Mouse (Mus musculus) heart, postnatal 0 days (tissue): ENCODE data around the gene Spp1. TPM values are rescaled to one million over a fixed set of nuclear protein-coding genes. Genes with fewer than 3 reads are reported as not detected.

Source experiments
- ATAC-seq: fragments of 200-750 bp; cut with Nextera tagmentation; 2 replicates; pipeline ENCODE4 v1.8.0; 2017; ENCODE audit warnings: low read depth, moderate number of reproducible peaks, moderate library complexity; ENCODE audit not compliant: insufficient read depth
- DNase-seq: peaks from one replicate; pipeline ENCODE4 v3.0.0-alpha.2; 2016; ENCODE audit warnings: low spot score
- H3K27ac ChIP-seq: fragments of 300-500 bp; sonication (generic); 2 replicates; pipeline ENCODE4 v1.5.1; 2014; ENCODE audit warnings: low read depth, mild to moderate bottlenecking
- H3K27me3 ChIP-seq: fragments of 300-500 bp; sonication (generic); 2 replicates; pipeline ENCODE4 v1.6.1; 2014; ENCODE audit warnings: low read length, mixed read lengths; ENCODE audit not compliant: control insufficient read depth, insufficient read depth
- H3K36me3 ChIP-seq: fragments of 300-500 bp; sonication (generic); replicated peaks from 2 replicates; pipeline ENCODE4 v1.6.1; 2014; ENCODE audit warnings: low read length, mixed read lengths; ENCODE audit not compliant: control insufficient read depth, insufficient read depth
- H3K4me1 ChIP-seq: fragments of 300-500 bp; sonication (generic); 2 replicates; pipeline ENCODE4 v1.6.1; 2014; ENCODE audit warnings: antibody characterized with exemption; ENCODE audit not compliant: control insufficient read depth, insufficient read depth
- H3K4me2 ChIP-seq: fragments of 300-500 bp; sonication (generic); 2 replicates; pipeline ENCODE4 v1.6.1; 2014; ENCODE audit warnings: low read depth, mild to moderate bottlenecking, low read length, moderate library complexity
- H3K4me3 ChIP-seq: fragments of 300-500 bp; sonication (generic); 2 replicates; pipeline ENCODE4 v1.5.1; 2014; ENCODE audit warnings: low read depth, low read length
- H3K9ac ChIP-seq: fragments of 300-500 bp; sonication (generic); replicated peaks from 2 replicates; pipeline ENCODE4 v1.6.1; 2014; ENCODE audit warnings: low read depth, low read length, mixed read lengths
- H3K9me3 ChIP-seq: fragments of 300-500 bp; sonication (generic); replicated peaks from 2 replicates; pipeline ENCODE4 v1.6.1; 2016; ENCODE audit warnings: low read length; ENCODE audit not compliant: control insufficient read depth
- CTCF ChIP-seq: IDR thresholded peaks from 2 replicates; pipeline ENCODE4 v1.5.1; 2016; ENCODE audit warnings: antibody characterized with exemption, control low read depth, low read depth
- EP300 ChIP-seq: IDR thresholded peaks from 2 replicates; pipeline ENCODE4 v1.6.1; 2016; ENCODE audit warnings: antibody characterized with exemption, low read depth
- WGBS: fragments of 180-500 bp; shearing (Covaris S2); extraction: QIAGEN DNeasy Blood & Tissue Kit; methylation state at CpG from one replicate; pipeline ENCODE4 v1.1.7; 2014; 5-methylcytosine and 5-hydroxymethylcytosine counted together
- polyA plus RNA-seq: library from polyadenylated mRNA; unstranded; fragments of >200 nt; fragmentation: Nextera tagmentation; extraction: Ambion mirVana; gene quantifications from 2 replicates; pipeline ENCODE4 v1.2.1, GENCODE M21; 2015
- total RNA-seq: library from RNA; depleted of rRNA; stranded (reverse); fragments of >200 nt; gene quantifications from 2 replicates; pipeline ENCODE4 v1.2.3, GENCODE M21; 2014; ENCODE audit warnings: low replicate concordance

The Spp1 gene
- total and polyA plus RNA-seq, 2 experiments from 2014 or later, result 0.53 to 11.2 TPM

GRCm38 (mm10) chr5:104405051-104405450, 29.9 kb upstream of the Spp1 start:
- 73% methylated on average over 3 of the region's 3 CpGs for WGBS
- Histone ChIP-seq H3K9ac (no peak overlapping the region), H3K27me3 (no peaks in the 10 kb centered on the region), H3K9me3 (no peaks in the 10 kb centered on the region), H3K4me3 (no peak overlapping the region), H3K4me2 (no peak overlapping the region), H3K4me1 (no peaks in the 10 kb centered on the region), H3K27ac (no peak overlapping the region), H3K36me3 (no peaks in the 10 kb centered on the region)
- TF ChIP-seq CTCF (no peak), EP300 (no peak)
- DNase-seq (no peak), ATAC-seq (no peak)

DNA sequence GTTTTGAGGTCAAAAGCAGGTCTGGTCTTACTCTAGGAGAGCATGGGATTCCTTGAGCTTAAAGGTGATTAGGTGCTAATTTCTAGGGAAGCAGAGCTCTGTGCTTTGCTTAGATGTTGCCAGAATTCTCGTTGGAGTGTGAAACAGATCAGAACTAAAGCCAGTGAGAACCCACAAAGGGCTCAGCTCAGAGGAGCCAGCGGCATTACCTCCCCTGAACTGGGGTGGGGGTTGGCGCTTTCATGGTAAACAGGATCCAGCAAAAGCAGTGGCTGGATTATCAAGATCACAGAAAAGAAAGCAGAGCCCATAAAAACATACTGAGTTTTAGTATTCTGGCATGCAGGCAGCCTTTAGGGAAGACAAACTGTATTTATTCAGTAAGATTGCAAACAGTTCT, 28.2 kb upstream of the Spp1 start:
- no peak overlapping the region for H3K27ac ChIP-seq
- no peak for ATAC-seq
- no peak overlapping the region for H3K4me2 ChIP-seq
- H3K27me3 ChIP-seq, result no peaks in the 10 kb centered on the region
- H3K36me3 ChIP-seq, result no peaks in the 10 kb centered on the region
- no peaks in the 10 kb centered on the region for H3K9me3 ChIP-seq
- no peaks in the 10 kb centered on the region for H3K4me1 ChIP-seq
- H3K9ac ChIP-seq, result no peak overlapping the region
- H3K4me3 ChIP-seq, result no peak overlapping the region
- TF ChIP-seq CTCF, result no peak
- no peak for TF ChIP-seq EP300
- DNase-seq, result no peak
- 33% methylated on average over 3 of the region's 3 CpGs for WGBS

DNA sequence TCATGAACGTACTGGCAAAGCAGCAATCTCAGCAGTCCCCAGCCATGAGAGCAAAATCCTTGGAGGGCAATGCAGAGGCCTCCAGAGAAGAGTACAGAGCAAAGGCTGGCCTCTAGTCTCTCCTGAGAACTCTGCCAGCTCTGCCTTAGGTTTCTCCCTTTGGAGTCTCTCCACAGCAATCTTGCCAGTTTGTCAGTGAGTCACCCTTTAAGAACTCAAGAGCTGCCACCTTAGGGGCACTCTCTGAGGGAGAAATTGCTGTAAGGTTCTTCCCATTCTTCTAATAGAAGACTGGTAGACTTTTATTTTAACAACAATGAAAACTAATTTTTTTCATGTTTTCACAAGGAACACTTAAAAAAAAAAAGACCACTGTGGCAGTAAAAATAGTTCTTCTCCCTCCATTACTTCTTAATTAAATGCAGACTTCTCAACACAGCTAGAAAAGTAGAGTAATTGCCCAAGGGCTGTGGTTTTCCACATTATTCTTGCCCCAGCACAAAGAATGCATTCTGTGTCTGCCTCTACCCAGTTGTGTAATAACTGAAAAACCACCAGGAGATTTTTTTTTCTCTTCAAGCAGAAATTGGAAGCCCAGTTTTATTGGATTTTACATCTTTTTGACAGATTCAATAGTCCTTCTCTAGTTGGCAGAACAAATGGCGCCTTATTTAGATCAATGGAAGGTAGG, 27.2 kb upstream of the Spp1 start:
- no peak overlapping the region for H3K9ac ChIP-seq
- WGBS, result 56% methylated on average over 2 of the region's 2 CpGs
- no peaks in the 10 kb centered on the region for H3K27me3 ChIP-seq
- no peaks in the 10 kb centered on the region for H3K36me3 ChIP-seq
- H3K27ac ChIP-seq, result no peak overlapping the region
- TF ChIP-seq EP300 (no peak), CTCF (no peak)
- no peaks in the 10 kb centered on the region for H3K9me3 ChIP-seq
- no peaks in the 10 kb centered on the region for H3K4me1 ChIP-seq
- ATAC-seq, result no peak
- H3K4me2 ChIP-seq, result no peak overlapping the region
- no peak for DNase-seq
- H3K4me3 ChIP-seq, result no peak overlapping the region

DNA sequence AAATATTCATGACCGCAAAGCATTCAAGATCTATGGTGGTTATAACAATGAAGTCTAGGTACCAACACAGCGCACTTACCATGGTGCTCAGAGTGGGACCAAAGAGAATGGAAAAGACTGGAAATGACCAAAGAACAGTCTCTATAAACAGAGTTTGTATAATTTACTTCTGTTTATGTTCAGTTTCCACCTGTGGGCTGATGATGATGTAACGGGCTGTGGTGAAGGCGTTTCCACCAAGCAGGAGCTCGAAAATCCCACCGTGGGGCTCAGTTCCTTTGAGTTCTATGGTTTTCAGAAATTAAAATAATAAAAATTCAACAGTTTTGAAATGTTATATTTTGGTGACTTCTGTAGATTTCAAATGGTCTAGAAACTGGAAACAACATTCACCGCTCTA, 26.4 kb upstream of the Spp1 start:
- ATAC-seq (no peak), DNase-seq (no peak)
- Histone ChIP-seq H3K9me3 (no peaks in the 10 kb centered on the region), H3K27me3 (no peaks in the 10 kb centered on the region), H3K4me1 (no peaks in the 10 kb centered on the region), H3K36me3 (no peaks in the 10 kb centered on the region), H3K9ac (no peak overlapping the region), H3K27ac (no peak overlapping the region), H3K4me2 (no peak overlapping the region), H3K4me3 (no peak overlapping the region)
- WGBS, result 94% methylated on average over 7 of the region's 7 CpGs
- TF ChIP-seq EP300 (no peak), CTCF (no peak)

DNA sequence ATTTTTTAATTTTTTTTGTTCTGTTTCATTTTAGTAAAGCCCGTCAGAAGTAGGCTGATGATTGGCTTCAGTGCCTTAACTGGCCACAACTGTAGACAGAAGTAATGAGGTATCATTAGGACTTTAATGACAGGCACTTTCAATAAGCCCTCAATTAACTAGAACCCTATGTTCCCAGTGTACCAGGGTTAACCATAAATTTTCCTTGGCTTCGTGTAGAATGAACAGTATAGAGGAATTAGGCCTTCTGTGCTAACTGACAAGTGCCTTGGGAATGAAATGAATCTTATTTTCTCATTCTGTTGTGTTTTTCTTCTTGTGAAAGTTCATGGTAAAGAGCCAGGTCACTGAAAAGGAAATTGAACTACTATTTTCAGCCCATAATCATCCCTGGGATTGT, 18.9 kb upstream of the Spp1 start:
- TF ChIP-seq EP300 (no peak), CTCF (no peak)
- Histone ChIP-seq H3K4me2 (no peak overlapping the region), H3K9me3 (no peaks in the 10 kb centered on the region), H3K27me3 (no peaks in the 10 kb centered on the region), H3K4me3 (no peak overlapping the region), H3K9ac (no peak overlapping the region), H3K4me1 (no peaks in the 10 kb centered on the region), H3K36me3 (no peaks in the 10 kb centered on the region), H3K27ac (no peak overlapping the region)
- ATAC-seq (no peak), DNase-seq (no peak)
- WGBS, result 77% methylated on average over 2 of the region's 2 CpGs

GRCm38 (mm10) chr5:104417028-104417427, 17.9 kb upstream of the Spp1 start:
- DNase-seq (no peak), ATAC-seq (no peak)
- Histone ChIP-seq H3K27me3 (no peaks in the 10 kb centered on the region), H3K9ac (no peak overlapping the region), H3K4me2 (no peak overlapping the region), H3K27ac (no peak overlapping the region), H3K4me3 (no peak overlapping the region), H3K9me3 (no peaks in the 10 kb centered on the region), H3K4me1 (no peaks in the 10 kb centered on the region), H3K36me3 (no peaks in the 10 kb centered on the region)
- TF ChIP-seq EP300 (no peak), CTCF (no peak)
- WGBS, result 68% methylated on average over 3 of the region's 3 CpGs
